Mouse (Mus musculus): ENCODE measurements at regions not wholly inside any gene's neighbourhood (a gene's known extent, or its start where the extent isn't known, plus 50 kb on each side); places are given as distances from the start of the nearest gene placed in this dataset.

DNA sequence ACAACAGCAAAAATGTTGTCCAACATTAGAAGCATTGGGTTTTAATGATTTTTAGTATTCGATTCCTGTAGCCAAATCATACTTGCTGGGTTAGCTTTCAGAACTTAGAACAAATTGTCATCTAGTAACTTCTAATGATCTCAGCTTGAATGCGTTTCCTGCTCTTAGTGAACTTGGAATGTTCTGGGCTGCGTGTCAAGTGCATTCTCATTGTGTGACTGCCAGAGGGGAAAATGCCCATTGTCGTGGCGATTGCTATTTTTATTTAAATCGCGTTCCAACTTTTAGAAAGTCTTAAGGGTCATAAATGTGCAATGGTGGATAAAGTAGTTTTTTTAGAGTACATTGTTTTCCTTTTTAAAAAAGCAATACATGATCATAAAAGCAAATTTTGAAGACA is 448.7 kb downstream of the Tns3 start:
- TF ChIP-seq CTCF (conservative IDR thresholded peaks at IDR 0.05; ENCODE audit: low read length) (no peak), POU5F1 (IDR thresholded peaks at IDR 0.05; ENCODE audit: borderline replicate concordance, low read length) (no peak)

Data from E14TG2a.4 (cell line).